Mouse (Mus musculus) adrenal gland, adult 10 weeks (tissue): ENCODE results near the gene H2al1b. TPM values are rescaled to one million over a fixed set of nuclear protein-coding genes. Genes with fewer than 3 reads are reported as not detected.

Experiments
- polyA plus RNA-seq: library from polyadenylated mRNA; stranded (reverse); fragments of 350-450 nt; fragmentation: Illumina TruSeq; extraction: RNeasy Lipid Tissue Mini Kit (QIAGEN cat#74804); gene quantifications from one replicate; pipeline ENCODE4 v1.2.3, GENCODE M21; 2014; ENCODE audit warnings: low read depth, low replicate concordance

The H2al1b gene
- polyA plus RNA-seq = not detected

DNA sequence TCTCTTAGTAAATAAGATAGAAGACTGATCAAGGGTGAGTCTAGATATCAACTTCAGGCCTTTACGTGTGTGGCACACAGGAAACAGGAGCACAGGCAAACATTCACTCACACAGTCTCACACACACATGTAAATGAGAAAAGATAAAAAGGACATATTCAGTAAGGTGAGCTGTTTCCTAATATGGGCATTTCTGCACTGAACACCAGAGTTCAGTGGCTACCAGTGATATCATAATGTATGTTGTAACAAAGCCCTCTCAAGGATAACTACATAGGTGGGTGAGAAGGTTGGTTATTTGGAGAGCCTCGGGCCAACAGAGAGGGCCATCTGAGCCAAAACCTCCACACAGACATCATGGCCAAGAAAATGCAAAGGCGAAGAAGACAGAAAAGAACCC is at the start of gene H2al1b:
Gene H2al1b (plus strand): TSS at position 301 of the 400 bp plus-strand sequence.

DNA sequence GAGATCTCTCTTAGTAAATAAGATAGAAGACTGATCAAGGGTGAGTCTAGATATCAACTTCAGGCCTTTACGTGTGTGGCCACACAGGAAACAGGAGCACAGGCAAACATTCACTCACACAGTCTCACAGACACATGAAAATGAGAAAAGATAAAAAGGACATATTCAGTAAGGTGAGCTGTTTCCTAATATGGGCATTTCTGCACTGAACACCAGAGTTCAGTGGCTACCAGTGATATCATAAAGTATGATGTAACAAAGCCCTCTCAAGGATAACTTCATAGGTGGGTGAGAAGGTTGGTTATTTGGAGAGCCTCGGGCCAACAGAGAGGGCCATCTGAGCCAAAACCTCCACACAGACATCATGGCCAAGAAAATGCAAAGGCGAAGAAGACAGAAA is 3.3 kb upstream of the H2al1b start, which contains the start of gene H2al1a:
Gene H2al1a (plus strand): TSS at position 301 of the 400 bp plus-strand sequence.

DNA sequence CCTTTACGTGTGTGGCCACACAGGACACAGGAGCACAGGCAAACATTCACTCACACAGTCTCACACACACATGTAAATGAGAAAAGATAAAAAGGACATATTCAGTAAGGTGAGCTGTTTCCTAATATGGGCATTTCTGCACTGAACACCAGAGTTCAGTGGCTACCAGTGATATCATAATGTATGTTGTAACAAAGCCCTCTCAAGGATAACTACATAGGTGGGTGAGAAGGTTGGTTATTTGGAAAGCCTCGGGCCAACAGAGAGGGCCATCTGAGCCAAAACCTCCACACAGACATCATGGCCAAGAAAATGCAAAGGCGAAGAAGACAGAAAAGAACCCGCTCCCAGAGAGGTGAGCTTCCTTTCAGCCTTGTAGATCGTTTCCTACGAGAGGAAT is 3.1 kb downstream of the H2al1b start, which contains the start of gene H2al1c:
Gene H2al1c (plus strand): TSS at position 301 of the 400 bp plus-strand sequence.

DNA sequence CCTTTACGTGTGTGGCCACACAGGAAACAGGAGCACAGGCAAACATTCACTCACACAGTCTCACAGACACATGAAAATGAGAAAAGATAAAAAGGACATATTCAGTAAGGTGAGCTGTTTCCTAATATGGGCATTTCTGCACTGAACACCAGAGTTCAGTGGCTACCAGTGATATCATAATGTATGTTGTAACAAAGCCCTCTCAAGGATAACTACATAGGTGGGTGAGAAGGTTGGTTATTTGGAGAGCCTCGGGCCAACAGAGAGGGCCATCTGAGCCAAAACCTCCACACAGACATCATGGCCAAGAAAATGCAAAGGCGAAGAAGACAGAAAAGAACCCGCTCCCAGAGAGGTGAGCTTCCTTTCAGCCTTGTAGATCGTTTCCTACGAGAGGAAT is 6.3 kb downstream of the H2al1b start, which contains the start of gene H2al1d:
Gene H2al1d (plus strand): TSS at position 301 of the 400 bp plus-strand sequence.

DNA sequence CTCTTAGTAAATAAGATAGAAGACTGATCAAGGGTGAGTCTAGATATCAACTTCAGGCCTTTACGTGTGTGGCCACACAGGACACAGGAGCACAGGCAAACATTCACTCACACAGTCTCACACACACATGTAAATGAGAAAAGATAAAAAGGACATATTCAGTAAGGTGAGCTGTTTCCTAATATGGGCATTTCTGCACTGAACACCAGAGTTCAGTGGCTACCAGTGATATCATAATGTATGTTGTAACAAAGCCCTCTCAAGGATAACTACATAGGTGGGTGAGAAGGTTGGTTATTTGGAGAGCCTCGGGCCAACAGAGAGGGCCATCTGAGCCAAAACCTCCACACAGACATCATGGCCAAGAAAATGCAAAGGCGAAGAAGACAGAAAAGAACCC is 9.4 kb downstream of the H2al1b start, which contains the start of gene H2al1e:
Gene H2al1e (plus strand): TSS at position 301 of the 400 bp plus-strand sequence.

DNA sequence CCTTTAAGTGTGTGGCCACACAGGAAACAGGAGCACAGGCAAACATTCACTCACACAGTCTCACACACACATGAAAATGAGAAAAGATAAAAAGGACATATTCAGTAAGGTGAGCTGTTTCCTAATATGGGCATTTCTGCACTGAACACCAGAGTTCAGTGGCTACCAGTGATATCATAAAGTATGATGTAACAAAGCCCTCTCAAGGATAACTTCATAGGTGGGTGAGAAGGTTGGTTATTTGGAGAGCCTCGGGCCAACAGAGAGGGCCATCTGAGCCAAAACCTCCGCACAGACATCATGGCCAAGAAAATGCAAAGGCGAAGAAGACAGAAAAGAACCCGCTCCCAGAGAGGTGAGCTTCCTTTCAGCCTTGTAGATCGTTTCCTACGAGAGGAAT is 12.6 kb downstream of the H2al1b start, which contains the start of gene H2al1f:
Gene H2al1f (plus strand): TSS at position 301 of the 400 bp plus-strand sequence.

DNA sequence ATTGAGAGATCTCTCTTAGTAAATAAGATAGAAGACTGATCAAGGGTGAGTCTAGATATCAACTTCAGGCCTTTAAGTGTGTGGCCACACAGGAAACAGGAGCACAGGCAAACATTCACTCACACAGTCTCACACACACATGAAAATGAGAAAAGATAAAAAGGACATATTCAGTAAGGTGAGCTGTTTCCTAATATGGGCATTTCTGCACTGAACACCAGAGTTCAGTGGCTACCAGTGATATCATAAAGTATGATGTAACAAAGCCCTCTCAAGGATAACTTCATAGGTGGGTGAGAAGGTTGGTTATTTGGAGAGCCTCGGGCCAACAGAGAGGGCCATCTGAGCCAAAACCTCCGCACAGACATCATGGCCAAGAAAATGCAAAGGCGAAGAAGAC is 15.7 kb downstream of the H2al1b start, which contains the start of gene H2al1g:
Gene H2al1g (plus strand): TSS at position 301 of the 400 bp plus-strand sequence.

DNA sequence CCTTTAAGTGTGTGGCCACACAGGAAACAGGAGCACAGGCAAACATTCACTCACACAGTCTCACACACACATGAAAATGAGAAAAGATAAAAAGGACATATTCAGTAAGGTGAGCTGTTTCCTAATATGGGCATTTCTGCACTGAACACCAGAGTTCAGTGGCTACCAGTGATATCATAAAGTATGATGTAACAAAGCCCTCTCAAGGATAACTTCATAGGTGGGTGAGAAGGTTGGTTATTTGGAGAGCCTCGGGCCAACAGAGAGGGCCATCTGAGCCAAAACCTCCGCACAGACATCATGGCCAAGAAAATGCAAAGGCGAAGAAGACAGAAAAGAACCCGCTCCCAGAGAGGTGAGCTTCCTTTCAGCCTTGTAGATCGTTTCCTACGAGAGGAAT is 19.0 kb downstream of the H2al1b start, which contains the start of gene H2al1h:
Gene H2al1h (plus strand): TSS at position 301 of the 400 bp plus-strand sequence.

DNA sequence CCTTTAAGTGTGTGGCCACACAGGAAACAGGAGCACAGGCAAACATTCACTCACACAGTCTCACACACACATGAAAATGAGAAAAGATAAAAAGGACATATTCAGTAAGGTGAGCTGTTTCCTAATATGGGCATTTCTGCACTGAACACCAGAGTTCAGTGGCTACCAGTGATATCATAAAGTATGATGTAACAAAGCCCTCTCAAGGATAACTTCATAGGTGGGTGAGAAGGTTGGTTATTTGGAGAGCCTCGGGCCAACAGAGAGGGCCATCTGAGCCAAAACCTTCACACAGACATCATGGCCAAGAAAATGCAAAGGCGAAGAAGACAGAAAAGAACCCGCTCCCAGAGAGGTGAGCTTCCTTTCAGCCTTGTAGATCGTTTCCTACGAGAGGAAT is 22.1 kb downstream of the H2al1b start, which contains the start of gene H2al1i:
Gene H2al1i (plus strand): TSS at position 301 of the 400 bp plus-strand sequence.

DNA sequence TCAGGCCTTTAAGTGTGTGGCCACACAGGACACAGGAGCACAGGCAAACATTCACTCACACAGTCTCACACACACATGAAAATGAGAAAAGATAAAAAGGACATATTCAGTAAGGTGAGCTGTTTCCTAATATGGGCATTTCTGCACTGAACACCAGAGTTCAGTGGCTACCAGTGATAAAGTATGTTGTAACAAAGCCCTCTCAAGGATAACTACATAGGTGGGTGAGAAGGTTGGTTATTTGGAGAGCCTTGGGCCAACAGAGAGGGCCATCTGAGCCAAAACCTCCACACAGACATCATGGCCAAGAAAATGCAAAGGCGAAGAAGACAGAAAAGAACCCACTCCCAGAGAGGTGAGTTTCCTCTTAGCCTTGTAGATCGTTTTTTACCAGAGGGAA is 25.3 kb downstream of the H2al1b start, which contains the start of gene H2al1j:
Gene H2al1j (plus strand): TSS at position 301 of the 400 bp plus-strand sequence.

Other genes with a start within 250 kb of the H2al1b start
- gene H2al1a, start 3.2 kb upstream of the H2al1b start, polyA plus RNA-seq = not detected
- gene H2al1c, start 3.2 kb downstream of the H2al1b start, polyA plus RNA-seq = not detected
- gene H2al1d, start 6.4 kb downstream of the H2al1b start, polyA plus RNA-seq = not detected
- not detected for gene H2al1e, start 9.5 kb downstream of the H2al1b start, polyA plus RNA-seq
- not detected for gene H2al1f, start 12.7 kb downstream of the H2al1b start, polyA plus RNA-seq
- not detected for gene H2al1g, start 15.8 kb downstream of the H2al1b start, polyA plus RNA-seq
- not detected for gene H2al1h, start 19.1 kb downstream of the H2al1b start, polyA plus RNA-seq
- gene H2al1i, start 22.2 kb downstream of the H2al1b start, polyA plus RNA-seq = not detected
- gene H2al1j, start 25.4 kb downstream of the H2al1b start, polyA plus RNA-seq = not detected